Mouse (Mus musculus) limb, embryonic 14.5 days (tissue): ENCODE measurements around the gene Zfp524. TPM values are rescaled to one million over a fixed set of nuclear protein-coding genes. Genes with fewer than 3 reads are reported as not detected.

Experiments used
- ATAC-seq: fragments of 200-750 bp; cut with Nextera tagmentation; 2 replicates; pipeline ENCODE4 v1.8.0; 2017; ENCODE audit warnings: low read depth, moderate number of reproducible peaks, moderate TSS enrichment; ENCODE audit not compliant: low FRiP score
- DNase-seq: peaks from one replicate; pipeline ENCODE4 v3.0.0-alpha.2; 2015; ENCODE audit warnings: low spot score
- H3K27ac ChIP-seq: fragments of 300-500 bp; sonication (generic); replicated peaks from 2 replicates; pipeline ENCODE4 v1.5.1; 2014; ENCODE audit warnings: low read depth, mild to moderate bottlenecking, low read length, moderate library complexity, mixed read lengths
- H3K27me3 ChIP-seq: fragments of 300-500 bp; sonication (generic); 2 replicates; pipeline ENCODE4 v1.6.1; 2014; ENCODE audit warnings: low read length, mixed read lengths; ENCODE audit not compliant: control insufficient read depth, insufficient read depth
- H3K36me3 ChIP-seq: fragments of 300-500 bp; sonication (generic); 2 replicates; pipeline ENCODE4 v1.6.1; 2014; ENCODE audit warnings: mild to moderate bottlenecking, low read length, moderate library complexity, mixed read lengths; ENCODE audit not compliant: control insufficient read depth, insufficient read depth
- H3K4me1 ChIP-seq: fragments of 300-500 bp; sonication (generic); 2 replicates; pipeline ENCODE4 v1.6.1; 2014; ENCODE audit warnings: antibody characterized with exemption, low read length, mixed read lengths; ENCODE audit not compliant: control insufficient read depth, insufficient read depth
- H3K4me2 ChIP-seq: fragments of 300-500 bp; sonication (generic); replicated peaks from 2 replicates; pipeline ENCODE4 v1.6.1; 2014; ENCODE audit warnings: low read depth, mild to moderate bottlenecking, low read length, moderate library complexity; ENCODE audit not compliant: severe bottlenecking
- H3K4me3 ChIP-seq: fragments of 300-500 bp; sonication (generic); replicated peaks from 2 replicates; pipeline ENCODE4 v1.5.1; 2014; ENCODE audit warnings: low read length
- H3K9ac ChIP-seq: fragments of 300-500 bp; sonication (generic); 2 replicates; pipeline ENCODE4 v1.6.1; 2014; ENCODE audit warnings: mild to moderate bottlenecking, low read depth, low read length, moderate library complexity; ENCODE audit not compliant: severe bottlenecking
- H3K9me3 ChIP-seq: fragments of 300-500 bp; sonication (generic); 2 replicates; pipeline ENCODE4 v1.6.1; 2016; ENCODE audit warnings: low read length; ENCODE audit not compliant: control insufficient read depth
- POLR2A ChIP-seq: fragments of 200-500 bp; IDR thresholded peaks from 2 replicates; pipeline ENCODE4 v1.8.0; 2012; ENCODE audit warnings: inconsistent platforms, mild to moderate bottlenecking, moderate library complexity, borderline replicate concordance; ENCODE audit not compliant: insufficient read depth, insufficient read length; ENCODE audit errors: extremely low read depth
- WGBS: fragments of 180-500 bp; shearing (Covaris S2); extraction: QIAGEN DNeasy Blood & Tissue Kit; methylation state at CpG from one replicate; pipeline ENCODE4 v1.1.7; 2014; 5-methylcytosine and 5-hydroxymethylcytosine counted together
- polyA plus RNA-seq, 2 experiments: library from polyadenylated mRNA; depleted of rRNA in 1 of 2; stranded (reverse) in 1 of 2; unstranded in 1 of 2; fragments of >200 nt; fragmentation: Nextera tagmentation in 1 of 2; extraction: Ambion mirVana in 1 of 2; gene quantifications; 2 replicates each; pipeline versions ENCODE4 v1.2.1 to v1.2.3; 2012 to 2014

Gene Zfp524
- polyA plus RNA-seq, 2 experiments, result 12.1 to 17.0 TPM

DNA sequence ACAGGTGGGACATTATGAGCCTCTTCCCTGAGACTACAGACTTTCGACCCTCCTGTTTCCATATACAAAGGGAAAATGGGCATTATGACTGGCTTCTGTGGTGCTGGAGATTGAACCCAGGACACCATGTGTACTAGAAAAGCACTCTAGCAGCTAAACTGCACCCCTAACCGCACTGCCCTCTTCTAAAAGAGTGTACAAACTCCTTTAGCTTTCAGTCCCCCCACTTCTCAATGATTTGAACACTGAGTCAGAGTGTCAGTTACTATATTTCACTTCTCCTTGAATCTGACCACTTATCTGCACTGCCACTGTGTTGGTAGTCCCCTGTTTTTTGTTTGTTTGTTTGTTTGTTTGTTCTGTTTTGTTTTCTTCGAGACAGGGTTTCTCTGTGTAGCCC, 19.6 kb downstream of the Zfp524 start, which contains the start of gene 4632433K11Rik:
TSS of gene 4632433K11Rik (plus strand) at position 301 of the 400 bp plus-strand sequence.
- H3K9me3 ChIP-seq, result peaks cover 42% of the 10 kb centered on the region
- H3K4me2 ChIP-seq, result no peak within 1 kb of the TSS
- TF ChIP-seq POLR2A, result no peak
- H3K4me3 ChIP-seq, result no peak within 1 kb of the TSS
- ATAC-seq, result no peak
- no peaks in the 10 kb centered on the region for H3K27me3 ChIP-seq
- DNase-seq, result no peak
- H3K27ac ChIP-seq, result no peak within 1 kb of the TSS
- peaks cover 3% of the 10 kb centered on the region; the same call in 1 of the 2 replicates for H3K4me1 ChIP-seq
- WGBS, result 92% methylated on average over 3 of the region's 3 CpGs
- peaks cover 77% of the 10 kb centered on the region for H3K36me3 ChIP-seq
- H3K9ac ChIP-seq, result no peak within 1 kb of the TSS

DNA sequence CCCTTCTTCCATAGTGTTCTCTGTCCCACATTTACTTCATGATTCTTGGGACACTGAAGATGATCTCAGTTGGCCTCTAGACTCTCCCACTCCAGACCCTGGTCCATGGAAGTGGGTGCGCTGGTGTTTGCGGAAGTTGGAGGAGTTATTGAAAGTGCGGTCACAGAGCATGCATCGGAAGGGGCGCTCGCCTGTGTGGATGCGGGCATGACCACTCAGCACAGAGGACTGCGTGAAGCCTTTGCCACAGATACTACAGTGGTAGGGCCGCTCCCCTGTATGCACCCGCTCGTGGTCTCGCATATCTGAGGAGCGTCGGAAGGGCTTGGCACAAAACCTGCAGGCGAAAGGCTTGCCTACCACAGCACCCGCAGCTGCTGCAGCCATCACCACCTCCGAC, 21.4 kb downstream of the Zfp524 start:
- no peak overlapping the region for H3K9ac ChIP-seq
- DNase-seq (no peak), ATAC-seq (no peak)
- H3K27ac ChIP-seq, result no peak overlapping the region
- H3K27me3 ChIP-seq, result no peaks in the 10 kb centered on the region
- H3K4me1 ChIP-seq, result peaks cover 3% of the 10 kb centered on the region; the same call in 1 of the 2 replicates
- WGBS, result 95% methylated on average over 17 of the region's 17 CpGs
- H3K4me3 ChIP-seq, result no peak overlapping the region
- H3K36me3 ChIP-seq, result peaks cover 58% of the 10 kb centered on the region
- H3K9me3 ChIP-seq, result peaks cover 24% of the 10 kb centered on the region
- no peak overlapping the region for H3K4me2 ChIP-seq
- TF ChIP-seq POLR2A, result no peak

DNA sequence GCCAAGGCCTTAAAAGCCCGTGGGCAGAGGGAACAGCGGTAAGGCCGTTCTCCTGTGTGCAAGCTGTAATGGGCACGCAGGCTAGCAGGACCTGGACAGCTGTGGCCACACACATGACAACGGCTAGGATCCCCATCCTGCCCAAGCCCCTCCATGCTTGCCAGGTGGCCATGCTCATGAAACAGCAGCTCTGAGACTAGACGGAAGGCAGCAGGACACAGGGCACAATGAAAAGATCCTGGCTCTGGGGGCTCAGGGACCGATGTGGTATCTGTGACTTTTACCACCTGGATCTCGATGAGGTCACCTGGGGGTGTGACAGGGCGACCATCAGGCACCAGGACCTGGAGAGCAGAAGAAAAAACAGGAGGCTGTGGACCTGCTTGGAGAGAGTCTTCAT, 21.9 kb downstream of the Zfp524 start:
- H3K27ac ChIP-seq, result no peak overlapping the region
- DNase-seq, result no peak
- no peak overlapping the region for H3K4me3 ChIP-seq
- no peak for ATAC-seq
- peaks cover 19% of the 10 kb centered on the region for H3K9me3 ChIP-seq
- no peak overlapping the region for H3K9ac ChIP-seq
- H3K27me3 ChIP-seq, result no peaks in the 10 kb centered on the region
- WGBS, result 93% methylated on average over 9 of the region's 9 CpGs
- TF ChIP-seq POLR2A, result no peak
- no peak overlapping the region for H3K4me2 ChIP-seq
- H3K4me1 ChIP-seq, result peaks cover 3% of the 10 kb centered on the region; the same call in 1 of the 2 replicates
- H3K36me3 ChIP-seq, result peaks cover 53% of the 10 kb centered on the region

- Histone ChIP-seq H3K9me3 (peaks cover 10% of the 10 kb centered on the region), H3K4me1 (peaks cover 3% of the 10 kb centered on the region; the same call in 1 of the 2 replicates), H3K4me3 (no peak overlapping the region), H3K27me3 (no peaks in the 10 kb centered on the region), H3K9ac (no peak overlapping the region), H3K36me3 (peaks cover 44% of the 10 kb centered on the region), H3K27ac (no peak overlapping the region), H3K4me2 (no peak overlapping the region)
- TF ChIP-seq POLR2A, result no peak
- DNase-seq (no peak), ATAC-seq (no peak)
- WGBS, result 93% methylated on average over 7 of the region's 7 CpGs
Measured at GRCm38 (mm10) chr7:5037026-5037425, 22.8 kb downstream of the Zfp524 start.

DNA sequence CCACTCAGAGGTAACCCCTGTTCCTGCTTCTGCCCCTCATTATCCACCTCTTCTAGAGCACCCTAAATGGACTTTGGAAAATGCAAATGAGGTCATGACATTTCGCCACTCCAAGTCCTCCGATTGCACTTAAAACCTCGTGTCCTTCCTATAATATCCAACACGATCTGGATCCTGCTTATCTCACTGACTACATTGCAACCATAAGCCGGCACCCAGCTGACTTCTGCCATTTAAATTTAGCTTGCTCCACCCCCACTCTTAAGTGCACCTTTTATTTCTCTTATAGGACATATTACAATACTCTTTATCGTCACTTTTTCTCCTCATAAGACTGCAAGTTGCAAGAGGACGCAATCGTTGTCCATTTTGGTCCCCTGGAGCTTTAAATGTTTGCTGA, 23.3 kb downstream of the Zfp524 start:
- no peak for TF ChIP-seq POLR2A
- 89% methylated on average over 8 of the region's 8 CpGs for WGBS
- peaks cover 7% of the 10 kb centered on the region for H3K9me3 ChIP-seq
- peaks cover 40% of the 10 kb centered on the region for H3K36me3 ChIP-seq
- H3K4me3 ChIP-seq, result peak overlapping the region; percentile 50
- no peaks in the 10 kb centered on the region for H3K27me3 ChIP-seq
- peak overlapping the region; percentile 49 for H3K4me2 ChIP-seq
- DNase-seq (no peak), ATAC-seq (no peak)
- H3K27ac ChIP-seq, result peak overlapping the region; percentile 85; the same call in 1 of the 2 replicates
- H3K4me1 ChIP-seq, result peaks cover 3% of the 10 kb centered on the region; the same call in 1 of the 2 replicates
- H3K9ac ChIP-seq, result no peak overlapping the region
